In genomic region chr11:120350711-120351110, GRCm38 (mm10) we compare ENCODE assay signal across 8 mouse cellular contexts. TPM values are rescaled to one million over a fixed set of nuclear protein-coding genes. Genes with fewer than 3 reads are reported as not detected.
DNase-seq lines count a peak whose midpoint lies in the region; ATAC-seq lines count a peak whose summit lies in the region.

No protein-coding gene starts in this region.

- peaks cover 29% of the 10 kb centered on the region for H3K4me1 ChIP-seq in kidney, embryonic 14.5 days (ENCODE audit: control insufficient read depth, insufficient read depth, low read length)
- peaks cover 37% of the 10 kb centered on the region for H3K4me1 ChIP-seq in lung, embryonic 16.5 days (replicated peaks; ENCODE audit: control insufficient read depth, insufficient read depth, low read length)

- WGBS in kidney, embryonic 14.5 days = 12% methylated on average over 11 of the region's 11 CpGs
- WGBS in lung, embryonic 16.5 days = 12% methylated on average over 11 of the region's 11 CpGs

- peak overlapping the region; percentile 100 for H3K9ac ChIP-seq in kidney, embryonic 14.5 days (ENCODE audit: low read depth, low read length)
- peak overlapping the region; percentile 97 for H3K9ac ChIP-seq in lung, embryonic 16.5 days (ENCODE audit: low read length)

- peak; percentile 49 to 66 for DNase-seq in right cerebral cortex, postnatal 10 days (ENCODE audit: low spot score in 2 of 2)
- DNase-seq in right cerebral cortex, postnatal 36 days (ENCODE audit: low spot score in 2 of 2) = no peak
- DNase-seq in cerebellum, postnatal 25 days = peak; percentile 17 to 41
- peak; percentile 58 to 61 for DNase-seq in heart, adult 9 months (ENCODE audit: low spot score in 2 of 2)
- peak; percentile 71 for DNase-seq in testis, postnatal 10 days (ENCODE audit: low spot score)
- no peak for DNase-seq in frontal cortex, postnatal 36 days (ENCODE audit: low spot score in 2 of 2)

- ATAC-seq in kidney, embryonic 14.5 days (ENCODE audit: low FRiP score, low TSS enrichment) = no peak
- ATAC-seq in lung, embryonic 16.5 days (ENCODE audit: low read depth) = no peak

- peak overlapping the region; percentile 99 for H3K4me3 ChIP-seq in kidney, embryonic 14.5 days (ENCODE audit: low read length)
- peak overlapping the region; percentile 100 for H3K4me3 ChIP-seq in lung, embryonic 16.5 days (ENCODE audit: low read length)

- no peaks in the 10 kb centered on the region for H3K9me3 ChIP-seq in kidney, embryonic 14.5 days (ENCODE audit: control insufficient read depth, low read length)
- no peaks in the 10 kb centered on the region for H3K9me3 ChIP-seq in lung, embryonic 16.5 days (ENCODE audit: control insufficient read depth, low read length)

- peak overlapping the region; percentile 99 for H3K27ac ChIP-seq in kidney, embryonic 14.5 days (ENCODE audit: low read depth, low read length)
- peak overlapping the region; percentile 99 for H3K27ac ChIP-seq in lung, embryonic 16.5 days (ENCODE audit: low read length)

- H3K4me2 ChIP-seq in kidney, embryonic 14.5 days (replicated peaks; ENCODE audit: low read depth, low read length) = peak overlapping the region; percentile 89
- H3K4me2 ChIP-seq in lung, embryonic 16.5 days (ENCODE audit: low read depth, low read length) = peak overlapping the region; percentile 92

- H3K27me3 ChIP-seq in kidney, embryonic 14.5 days (ENCODE audit: control insufficient read depth, insufficient read depth, low read length) = no peaks in the 10 kb centered on the region
- no peaks in the 10 kb centered on the region for H3K27me3 ChIP-seq in lung, embryonic 16.5 days (ENCODE audit: control insufficient read depth, insufficient read depth, low read depth, low read length)

- peaks cover 10% of the 10 kb centered on the region; the same call in 1 of the 2 replicates for H3K36me3 ChIP-seq in kidney, embryonic 14.5 days (ENCODE audit: control insufficient read depth, insufficient read depth, low read length)
- peaks cover 7% of the 10 kb centered on the region for H3K36me3 ChIP-seq in lung, embryonic 16.5 days (ENCODE audit: control insufficient read depth, insufficient read depth, low read length)

RNA-seq across cellular contexts. Expression of gene Actg1, which starts 2.4 kb away (rescaled TPM):
- 2,303 and 2,603 TPM in 2 replicates for polyA plus RNA-seq in kidney, embryonic 14.5 days (2014; fragmentation: Nextera tagmentation; extraction: Ambion mirVana)
- 2,589 and 2,717 TPM in 2 replicates for polyA plus RNA-seq in lung, embryonic 16.5 days (2015; fragmentation: Nextera tagmentation; extraction: Ambion mirVana)

RNA-seq across cellular contexts. Expression of gene Fscn2, which starts 10.6 kb away (rescaled TPM):
- 0.62 and 1.6 TPM in 2 replicates for polyA plus RNA-seq in kidney, embryonic 14.5 days (2014; fragmentation: Nextera tagmentation; extraction: Ambion mirVana)
- polyA plus RNA-seq in lung, embryonic 16.5 days (2015; fragmentation: Nextera tagmentation; extraction: Ambion mirVana) = 0.64 and 0.83 TPM in 2 replicates

RNA-seq across cellular contexts. Expression of gene Faap100, which starts 27.9 kb away (rescaled TPM):
- polyA plus RNA-seq in kidney, embryonic 14.5 days (2014; fragmentation: Nextera tagmentation; extraction: Ambion mirVana) = 32.1 and 40.3 TPM in 2 replicates
- 36.7 and 41.4 TPM in 2 replicates for polyA plus RNA-seq in lung, embryonic 16.5 days (2015; fragmentation: Nextera tagmentation; extraction: Ambion mirVana)

Comparison
In these comparisons a context has a peak if more than half of its experiments do, and no peak if none do; other contexts are left out.
1. DNase-seq: peak in right cerebral cortex, postnatal 10 days (2 of 2), cerebellum, postnatal 25 days (2 of 2), heart, adult 9 months (2 of 2) and testis, postnatal 10 days (single experiment); none in right cerebral cortex, postnatal 36 days (0 of 2) and frontal cortex, postnatal 36 days (0 of 2).